Mouse (Mus musculus): ENCODE data around the gene Atl1. TPM values are rescaled to one million over a fixed set of nuclear protein-coding genes. Genes with fewer than 3 reads are reported as not detected.

The Atl1 gene
- polyA plus RNA-seq, 1 experiment from 2014 or later, result 3.5 TPM

DNA sequence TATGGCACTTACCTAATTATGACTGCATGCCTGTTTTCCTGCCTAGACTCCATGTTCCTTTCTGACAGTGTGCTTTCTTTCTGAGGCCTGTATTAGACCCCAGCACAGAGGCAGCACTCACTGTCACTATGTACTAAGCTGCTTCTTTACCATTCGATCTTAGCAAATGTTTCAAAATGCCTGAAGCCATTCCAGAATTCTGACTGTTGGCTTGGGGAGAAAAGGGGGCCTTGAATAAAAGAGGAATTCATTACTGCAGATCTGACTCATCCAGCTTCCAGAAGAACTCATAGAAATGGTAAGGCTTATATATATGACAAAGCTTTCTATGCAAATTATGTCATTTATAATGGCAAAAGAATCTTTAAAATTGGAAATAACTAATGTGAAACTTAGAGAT, 4.1 kb upstream of the Atl1 start:
- Histone ChIP-seq H3K4me3 (replicated peaks; ENCODE audit: low read depth, low read length) (no peak overlapping the region), H3K9me3 (replicated peaks; ENCODE audit: low read length) (no peaks in the 10 kb centered on the region), H3K9ac (ENCODE audit: low read depth, low read length) (no peak overlapping the region), H3K36me3 (ENCODE audit: insufficient read depth, low read length) (no peaks in the 10 kb centered on the region), H3K4me1 (replicated peaks; ENCODE audit: insufficient read depth, low read length) (peaks cover 12% of the 10 kb centered on the region), H3K4me2 (ENCODE audit: low read length) (no peak overlapping the region), H3K27ac (no peak overlapping the region), H3K27me3 (ENCODE audit: insufficient read depth, low read length) (no peaks in the 10 kb centered on the region)
- ATAC-seq (replicated peaks; ENCODE audit: low FRiP score, low read depth), result no peak
- no peak for TF ChIP-seq CTCF (IDR thresholded peaks at IDR 0.05; ENCODE audit: low read depth)
- no peak for DNase-seq (ENCODE audit: low spot score)
- 71% methylated on average over 1 of the region's 1 CpGs for WGBS

DNA sequence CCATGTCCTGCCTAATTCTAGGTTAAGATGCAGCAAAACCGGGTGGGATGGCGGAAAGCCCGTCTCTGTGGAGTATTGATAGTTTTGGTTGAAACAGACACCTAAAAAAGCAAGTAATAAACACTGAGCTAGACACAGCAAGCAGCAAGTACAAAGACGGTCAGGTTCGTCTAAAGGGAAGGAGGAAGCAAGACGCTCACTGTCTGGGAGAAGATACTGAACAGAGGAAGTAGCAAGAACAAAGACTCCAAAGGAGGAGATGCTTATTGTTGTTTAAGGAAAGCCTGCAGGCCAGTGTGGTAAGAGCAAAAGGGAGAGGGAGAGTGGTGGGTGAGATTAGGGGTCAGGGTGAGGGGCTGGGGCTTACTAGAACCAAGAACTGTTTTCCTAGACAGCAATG, 2.4 kb upstream of the Atl1 start:
- ATAC-seq (replicated peaks; ENCODE audit: low FRiP score, low read depth) (no peak), DNase-seq (ENCODE audit: low spot score) (peak; percentile 31)
- H3K9ac ChIP-seq (ENCODE audit: low read depth, low read length), result 0 out of 2 replicates have a peak overlapping the region, but pooled peaks have one; percentile 6
- no peak for TF ChIP-seq CTCF (IDR thresholded peaks at IDR 0.05; ENCODE audit: low read depth)
- no peaks in the 10 kb centered on the region for H3K9me3 ChIP-seq (replicated peaks; ENCODE audit: low read length)
- WGBS, result 34% methylated on average over 6 of the region's 6 CpGs
- H3K27me3 ChIP-seq (ENCODE audit: insufficient read depth, low read length), result no peaks in the 10 kb centered on the region
- H3K4me3 ChIP-seq (replicated peaks; ENCODE audit: low read depth, low read length), result no peak overlapping the region
- H3K4me1 ChIP-seq (replicated peaks; ENCODE audit: insufficient read depth, low read length), result peaks cover 12% of the 10 kb centered on the region
- H3K4me2 ChIP-seq (ENCODE audit: low read length), result peak overlapping the region; percentile 54
- H3K27ac ChIP-seq, result peak overlapping the region; percentile 43; the same call in 1 of the 2 replicates
- H3K36me3 ChIP-seq (ENCODE audit: insufficient read depth, low read length), result no peaks in the 10 kb centered on the region

DNA sequence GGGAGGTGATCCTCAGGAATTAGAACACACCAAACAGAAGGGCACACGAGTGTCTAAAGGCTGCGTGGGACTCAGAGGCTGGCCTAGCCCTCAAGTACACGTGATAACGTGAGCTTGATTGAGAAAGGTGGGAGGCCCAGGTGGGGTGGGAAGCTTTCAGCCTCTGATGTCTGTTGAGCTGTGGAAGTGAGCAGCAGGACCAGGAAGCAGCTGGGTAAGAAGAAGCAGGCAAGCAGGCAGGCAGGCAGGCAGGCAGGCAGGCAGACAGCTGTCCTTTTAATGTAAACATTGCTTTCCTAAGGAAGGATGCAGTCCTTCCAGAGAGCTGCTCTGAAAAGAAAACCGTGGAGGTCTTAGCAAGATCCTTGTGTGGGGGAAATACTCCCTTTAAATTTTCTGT, 1.9 kb upstream of the Atl1 start:
- Histone ChIP-seq H3K36me3 (ENCODE audit: insufficient read depth, low read length) (no peaks in the 10 kb centered on the region), H3K4me1 (replicated peaks; ENCODE audit: insufficient read depth, low read length) (peaks cover 12% of the 10 kb centered on the region), H3K9ac (ENCODE audit: low read depth, low read length) (0 out of 2 replicates have a peak overlapping the region, but pooled peaks have one; percentile 6), H3K4me3 (replicated peaks; ENCODE audit: low read depth, low read length) (0 out of 2 replicates have a peak overlapping the region, but pooled peaks have one; percentile 80), H3K27ac (peak overlapping the region; percentile 43; the same call in 1 of the 2 replicates), H3K9me3 (replicated peaks; ENCODE audit: low read length) (no peaks in the 10 kb centered on the region), H3K4me2 (ENCODE audit: low read length) (peak overlapping the region; percentile 54), H3K27me3 (ENCODE audit: insufficient read depth, low read length) (no peaks in the 10 kb centered on the region)
- TF ChIP-seq CTCF (IDR thresholded peaks at IDR 0.05; ENCODE audit: low read depth), result no peak
- ATAC-seq (replicated peaks; ENCODE audit: low FRiP score, low read depth) (no peak), DNase-seq (ENCODE audit: low spot score) (peak; percentile 44)
- WGBS, result 11% methylated on average over 5 of the region's 5 CpGs

DNA sequence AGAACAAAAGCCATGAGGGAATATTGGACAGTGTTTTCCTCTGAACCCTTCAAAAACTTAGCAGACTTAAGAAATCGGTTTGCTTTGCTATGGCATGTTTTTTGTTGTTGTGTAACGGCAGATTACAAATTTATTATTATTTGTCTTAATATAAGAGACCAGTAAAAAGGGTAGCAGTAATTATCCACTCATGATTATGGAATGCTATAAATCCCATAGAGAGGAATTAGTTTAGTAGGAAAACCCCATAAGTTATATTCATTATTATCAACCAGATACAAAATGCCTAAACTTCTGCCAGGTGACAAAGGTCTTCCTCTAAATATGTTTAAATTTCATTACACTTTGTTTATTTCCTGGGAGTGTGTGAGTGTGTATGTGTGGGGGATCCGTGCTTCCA, 693 bp upstream of the Atl1 start:
- Histone ChIP-seq H3K27ac (peak overlapping the region; percentile 92; the same call in 1 of the 2 replicates), H3K4me3 (replicated peaks; ENCODE audit: low read depth, low read length) (peak overlapping the region; percentile 80), H3K9ac (ENCODE audit: low read depth, low read length) (peak overlapping the region; percentile 98), H3K36me3 (ENCODE audit: insufficient read depth, low read length) (no peaks in the 10 kb centered on the region), H3K4me2 (ENCODE audit: low read length) (peak overlapping the region; percentile 54), H3K4me1 (replicated peaks; ENCODE audit: insufficient read depth, low read length) (peaks cover 12% of the 10 kb centered on the region), H3K27me3 (ENCODE audit: insufficient read depth, low read length) (no peaks in the 10 kb centered on the region), H3K9me3 (replicated peaks; ENCODE audit: low read length) (no peaks in the 10 kb centered on the region)
- ATAC-seq (replicated peaks; ENCODE audit: low FRiP score, low read depth) (no peak), DNase-seq (ENCODE audit: low spot score) (no peak)
- WGBS, result 35% methylated on average over 3 of the region's 3 CpGs
- TF ChIP-seq CTCF (IDR thresholded peaks at IDR 0.05; ENCODE audit: low read depth), result no peak

DNA sequence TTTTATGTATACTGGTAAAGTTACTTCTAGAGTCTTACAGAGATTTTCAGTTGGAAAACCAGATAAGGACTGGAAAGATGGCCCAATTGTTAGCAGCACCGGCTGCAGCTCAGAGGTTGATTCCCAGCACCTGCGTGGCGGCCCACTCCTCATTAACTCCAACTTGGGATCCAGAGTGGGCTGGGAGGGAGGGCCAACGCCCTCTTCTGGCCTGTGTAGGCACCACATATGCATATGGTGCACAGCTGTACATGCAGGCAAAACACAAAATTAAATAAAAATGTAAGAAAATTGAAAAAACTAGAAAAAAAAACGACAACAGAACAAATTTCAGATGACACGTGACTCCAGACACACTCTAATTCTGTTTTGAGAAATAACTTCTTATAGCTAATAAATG, 1.5 kb downstream of the Atl1 start:
- 64% methylated on average over 6 of the region's 6 CpGs for WGBS
- TF ChIP-seq CTCF (IDR thresholded peaks at IDR 0.05; ENCODE audit: low read depth), result peak; percentile 34
- DNase-seq (ENCODE audit: low spot score) (no peak), ATAC-seq (replicated peaks; ENCODE audit: low FRiP score, low read depth) (no peak)
- no peak overlapping the region for H3K27ac ChIP-seq
- no peak overlapping the region for H3K4me2 ChIP-seq (ENCODE audit: low read length)
- no peak overlapping the region for H3K9ac ChIP-seq (ENCODE audit: low read depth, low read length)
- H3K9me3 ChIP-seq (replicated peaks; ENCODE audit: low read length), result no peaks in the 10 kb centered on the region
- H3K4me3 ChIP-seq (replicated peaks; ENCODE audit: low read depth, low read length), result no peak overlapping the region
- H3K4me1 ChIP-seq (replicated peaks; ENCODE audit: insufficient read depth, low read length), result peaks cover 9% of the 10 kb centered on the region
- no peaks in the 10 kb centered on the region for H3K27me3 ChIP-seq (ENCODE audit: insufficient read depth, low read length)
- no peaks in the 10 kb centered on the region for H3K36me3 ChIP-seq (ENCODE audit: insufficient read depth, low read length)

DNA sequence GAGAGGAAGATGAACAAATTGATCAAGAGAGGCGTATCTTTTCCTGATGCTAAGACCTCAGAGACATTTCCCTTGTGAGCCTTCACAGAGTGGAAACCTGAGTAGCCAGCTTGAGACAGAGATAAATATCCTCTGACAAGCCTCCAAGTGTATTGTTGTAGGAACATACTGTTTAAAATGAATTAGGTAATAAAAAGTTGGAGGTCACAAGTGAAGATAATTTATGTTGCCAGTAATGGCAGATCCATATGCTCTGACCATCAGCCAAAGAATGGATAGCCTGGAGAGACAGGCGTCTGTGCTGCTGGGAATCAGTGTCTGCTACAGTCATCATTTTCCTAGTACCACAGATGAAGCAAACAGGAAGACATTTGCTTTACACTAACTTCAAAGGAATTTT, 2.6 kb downstream of the Atl1 start:
- Histone ChIP-seq H3K9ac (ENCODE audit: low read depth, low read length) (no peak overlapping the region), H3K9me3 (replicated peaks; ENCODE audit: low read length) (no peaks in the 10 kb centered on the region), H3K27me3 (ENCODE audit: insufficient read depth, low read length) (no peaks in the 10 kb centered on the region), H3K4me1 (replicated peaks; ENCODE audit: insufficient read depth, low read length) (peaks cover 5% of the 10 kb centered on the region; the same call in 1 of the 2 replicates), H3K36me3 (ENCODE audit: insufficient read depth, low read length) (no peaks in the 10 kb centered on the region), H3K4me3 (replicated peaks; ENCODE audit: low read depth, low read length) (no peak overlapping the region), H3K4me2 (ENCODE audit: low read length) (no peak overlapping the region), H3K27ac (no peak overlapping the region)
- 42% methylated on average over 2 of the region's 2 CpGs for WGBS
- DNase-seq (ENCODE audit: low spot score) (peak; percentile 18), ATAC-seq (replicated peaks; ENCODE audit: low FRiP score, low read depth) (no peak)
- no peak for TF ChIP-seq CTCF (IDR thresholded peaks at IDR 0.05; ENCODE audit: low read depth)

DNA sequence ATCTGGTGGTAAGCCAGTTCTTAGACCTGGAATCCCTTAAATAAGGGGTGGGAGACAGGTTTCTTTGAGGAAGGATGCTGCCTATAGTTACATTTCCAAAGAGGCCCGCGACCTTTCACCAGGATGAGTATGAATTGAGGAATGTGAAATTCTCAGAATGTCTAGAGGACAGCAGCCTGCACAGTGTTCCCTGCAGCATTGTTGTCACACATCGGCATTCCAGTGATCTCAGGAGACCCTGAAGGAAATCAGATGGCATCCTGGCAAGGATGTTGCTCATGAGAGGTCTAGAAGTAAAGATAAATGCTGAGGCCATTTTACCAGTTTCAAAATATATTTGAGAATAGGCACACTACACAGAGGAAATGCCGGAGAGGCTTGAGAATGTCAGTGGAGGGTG, 5.7 kb downstream of the Atl1 start:
- no peak overlapping the region for H3K9ac ChIP-seq (ENCODE audit: low read depth, low read length)
- 76% methylated on average over 4 of the region's 4 CpGs for WGBS
- no peak overlapping the region for H3K4me3 ChIP-seq (replicated peaks; ENCODE audit: low read depth, low read length)
- H3K4me2 ChIP-seq (ENCODE audit: low read length), result no peak overlapping the region
- DNase-seq (ENCODE audit: low spot score), result no peak
- no peaks in the 10 kb centered on the region for H3K36me3 ChIP-seq (ENCODE audit: insufficient read depth, low read length)
- no peak overlapping the region for H3K27ac ChIP-seq
- H3K4me1 ChIP-seq (replicated peaks; ENCODE audit: insufficient read depth, low read length), result no peaks in the 10 kb centered on the region
- H3K9me3 ChIP-seq (replicated peaks; ENCODE audit: low read length), result no peaks in the 10 kb centered on the region
- H3K27me3 ChIP-seq (ENCODE audit: insufficient read depth, low read length), result no peaks in the 10 kb centered on the region
- ATAC-seq (replicated peaks; ENCODE audit: low FRiP score, low read depth), result no peak
- no peak for TF ChIP-seq CTCF (IDR thresholded peaks at IDR 0.05; ENCODE audit: low read depth)
